Mouse (Mus musculus): ENCODE measurements around the gene Prc1. TPM values are rescaled to one million over a fixed set of nuclear protein-coding genes. Genes with fewer than 3 reads are reported as not detected.
A peak's percentile ranks its signal among the peaks of the same experiment; 100 is the strongest.

Prc1 gene
- polyA plus RNA-seq, 2 experiments: 79.9 to 111 TPM

DNA sequence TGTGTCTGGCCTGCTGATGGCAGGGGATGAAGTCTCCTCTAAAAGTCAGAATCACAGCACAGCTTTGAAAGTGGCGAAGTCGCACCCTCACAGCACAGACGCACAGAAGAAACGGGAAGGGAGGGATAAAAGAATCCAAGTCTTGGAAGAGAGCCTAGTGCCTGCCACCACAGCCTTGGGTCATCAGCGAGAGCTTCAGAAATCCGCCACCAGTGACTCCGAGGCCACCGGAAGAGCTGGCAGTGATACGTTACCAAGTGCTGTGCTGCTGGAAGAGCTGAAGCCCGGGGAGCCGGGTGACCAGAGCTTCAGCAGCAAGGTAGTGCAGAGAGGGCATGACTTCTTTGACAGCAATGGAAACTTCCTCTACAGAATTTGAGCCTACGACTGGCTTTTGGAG, 29.6 kb upstream of the Prc1 start:
- Histone ChIP-seq H3K9me3 (ENCODE audit: control insufficient read depth, low read length) (no peaks in the 10 kb centered on the region), H3K27me3 (ENCODE audit: control insufficient read depth, insufficient read depth, low read length) (no peaks in the 10 kb centered on the region), H3K36me3 (ENCODE audit: control insufficient read depth, insufficient read depth, low read length) (peaks cover 31% of the 10 kb centered on the region), H3K9ac (ENCODE audit: low read depth, low read length, severe bottlenecking) (no peak overlapping the region), H3K4me2 (replicated peaks; ENCODE audit: low read depth, low read length, severe bottlenecking) (no peak overlapping the region), H3K27ac (replicated peaks; ENCODE audit: low read depth, low read length) (no peak overlapping the region), H3K4me3 (replicated peaks; ENCODE audit: low read length) (no peak overlapping the region), H3K4me1 (ENCODE audit: control insufficient read depth, insufficient read depth, low read length) (peaks cover 8% of the 10 kb centered on the region; the same call in 1 of the 2 replicates)
- 91% methylated on average over 12 of the region's 12 CpGs for WGBS
- DNase-seq (ENCODE audit: low spot score) (no peak), ATAC-seq (ENCODE audit: low FRiP score, low read depth) (no peak)
- TF ChIP-seq POLR2A (IDR thresholded peaks at IDR 0.05; ENCODE audit: borderline replicate concordance, extremely low read depth, insufficient read depth, insufficient read length): no peak

DNA sequence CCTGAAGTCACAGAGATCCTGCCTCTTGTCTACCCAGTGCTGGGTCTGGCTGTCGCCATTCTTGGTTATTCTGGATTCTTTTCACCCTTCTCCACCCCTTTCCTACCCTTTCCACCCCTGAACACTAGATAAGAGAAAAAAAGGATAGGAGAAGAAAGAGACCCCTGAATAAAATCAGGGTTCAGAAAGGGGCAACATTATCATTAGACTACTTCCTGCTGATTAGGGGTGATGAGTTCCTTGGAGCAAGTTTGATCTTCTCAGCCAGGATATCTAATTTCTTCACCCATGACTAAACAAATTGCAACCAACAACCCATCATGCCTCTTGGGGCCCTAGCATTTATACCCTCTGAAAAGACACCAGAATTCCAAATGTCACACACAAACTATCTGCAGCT, 26.5 kb upstream of the Prc1 start:
- Histone ChIP-seq H3K9me3 (ENCODE audit: control insufficient read depth, low read length) (no peaks in the 10 kb centered on the region), H3K36me3 (ENCODE audit: control insufficient read depth, insufficient read depth, low read length) (peaks cover 31% of the 10 kb centered on the region), H3K27me3 (ENCODE audit: control insufficient read depth, insufficient read depth, low read length) (no peaks in the 10 kb centered on the region), H3K4me2 (replicated peaks; ENCODE audit: low read depth, low read length, severe bottlenecking) (no peak overlapping the region), H3K4me1 (ENCODE audit: control insufficient read depth, insufficient read depth, low read length) (peaks cover 15% of the 10 kb centered on the region), H3K27ac (replicated peaks; ENCODE audit: low read depth, low read length) (no peak overlapping the region), H3K4me3 (replicated peaks; ENCODE audit: low read length) (no peak overlapping the region), H3K9ac (ENCODE audit: low read depth, low read length, severe bottlenecking) (no peak overlapping the region)
- DNase-seq (ENCODE audit: low spot score): no peak
- TF ChIP-seq POLR2A (IDR thresholded peaks at IDR 0.05; ENCODE audit: borderline replicate concordance, extremely low read depth, insufficient read depth, insufficient read length): no peak
- 66% methylated on average over 1 of the region's 1 CpGs for WGBS
- ATAC-seq (ENCODE audit: low FRiP score, low read depth): no peak

DNA sequence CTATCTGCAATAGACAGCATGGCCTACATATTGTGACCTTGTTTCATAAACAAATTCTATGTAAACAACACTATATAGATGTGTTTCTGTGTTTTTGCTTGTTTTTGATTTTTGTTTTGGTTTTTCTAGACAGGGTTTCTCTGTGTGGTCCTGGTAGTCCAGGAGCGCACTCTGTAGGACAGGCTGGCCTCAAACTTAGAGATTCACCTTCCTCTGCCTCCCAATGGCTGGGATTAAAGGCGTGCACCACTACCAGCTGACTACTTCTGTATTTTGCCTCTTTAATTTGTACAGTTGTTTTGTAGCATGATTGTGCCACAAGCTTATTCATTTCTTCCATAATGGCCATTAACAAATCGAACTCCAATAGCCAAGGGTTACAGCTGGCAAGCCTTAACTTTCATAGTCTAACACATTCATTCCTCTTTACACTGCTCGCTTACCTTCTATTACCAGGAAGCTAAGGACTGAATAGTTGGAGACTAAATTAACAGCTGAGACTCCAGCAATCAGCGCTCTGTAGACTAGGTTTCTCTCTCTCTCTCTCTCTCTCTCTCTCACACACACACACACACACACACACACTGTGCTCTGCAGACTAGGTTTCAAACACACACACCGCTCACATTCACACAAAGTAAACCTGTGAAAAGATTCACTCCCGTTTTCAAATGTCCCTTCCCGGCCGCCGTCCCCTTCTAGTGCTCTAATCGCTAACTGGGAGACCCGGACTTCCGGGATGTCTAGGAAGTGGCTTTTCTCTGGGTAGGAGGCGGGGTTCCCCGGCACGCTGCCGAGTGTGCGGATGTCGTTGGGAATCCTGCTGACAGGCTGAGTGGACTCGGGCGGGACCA, 25.1 kb upstream of the Prc1 start, which contains the start of gene Vps33b:
Vps33b (plus strand) TSS at position 753 of the 854 bp plus-strand sequence.
- WGBS: 4% methylated on average over 21 of the region's 21 CpGs
- Histone ChIP-seq H3K27me3 (ENCODE audit: control insufficient read depth, insufficient read depth, low read length) (no peaks in the 10 kb centered on the region), H3K4me2 (replicated peaks; ENCODE audit: low read depth, low read length, severe bottlenecking) (peak within 1 kb of the TSS; percentile 90), H3K27ac (replicated peaks; ENCODE audit: low read depth, low read length) (no peak within 1 kb of the TSS; the same call in 1 of the 2 replicates), H3K4me1 (ENCODE audit: control insufficient read depth, insufficient read depth, low read length) (peaks cover 15% of the 10 kb centered on the region), H3K9me3 (ENCODE audit: control insufficient read depth, low read length) (0 out of 2 replicates have a peak, but pooled peaks cover 3% of the 10 kb centered on the region), H3K36me3 (ENCODE audit: control insufficient read depth, insufficient read depth, low read length) (peaks cover 35% of the 10 kb centered on the region), H3K9ac (ENCODE audit: low read depth, low read length, severe bottlenecking) (peak within 1 kb of the TSS; percentile 68), H3K4me3 (replicated peaks; ENCODE audit: low read length) (peak within 1 kb of the TSS; percentile 90)
- TF ChIP-seq POLR2A (IDR thresholded peaks at IDR 0.05; ENCODE audit: borderline replicate concordance, extremely low read depth, insufficient read depth, insufficient read length): 0 out of 2 replicates have a peak, but pooled peaks have one; percentile 46
- peak; percentile 93 for ATAC-seq (ENCODE audit: low FRiP score, low read depth)
- peak; percentile 97 for DNase-seq (ENCODE audit: low spot score)

DNA sequence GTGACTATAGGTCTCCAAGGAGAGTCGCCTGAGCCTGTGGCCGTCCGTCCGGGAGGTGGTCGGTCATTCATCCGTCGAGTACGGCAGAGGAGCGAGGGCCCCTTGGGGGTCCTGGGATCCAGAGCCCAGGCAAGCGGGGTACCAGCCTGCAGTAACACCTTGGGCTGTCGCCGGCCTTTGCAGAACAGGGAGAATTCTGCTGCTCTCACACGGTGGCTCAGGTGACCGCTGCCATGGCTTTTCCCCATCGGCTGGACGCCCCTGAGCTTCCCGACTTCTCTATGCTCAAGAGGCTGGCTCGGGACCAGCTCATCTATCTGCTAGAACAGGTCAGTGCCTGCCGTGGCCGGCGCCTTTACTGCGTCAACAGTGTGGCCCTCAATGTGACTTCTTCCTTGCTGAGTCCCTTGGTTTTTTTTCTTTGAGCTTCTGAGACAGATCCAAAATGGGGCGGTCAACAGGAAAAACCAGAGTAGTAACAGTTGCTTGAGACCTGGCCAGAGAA, 24.4 kb upstream of the Prc1 start:
- peak overlapping the region; percentile 68 for H3K9ac ChIP-seq (ENCODE audit: low read depth, low read length, severe bottlenecking)
- H3K36me3 ChIP-seq (ENCODE audit: control insufficient read depth, insufficient read depth, low read length): peaks cover 36% of the 10 kb centered on the region
- H3K4me2 ChIP-seq (replicated peaks; ENCODE audit: low read depth, low read length, severe bottlenecking): peak overlapping the region; percentile 90
- no peak overlapping the region for H3K27ac ChIP-seq (replicated peaks; ENCODE audit: low read depth, low read length)
- no peak for TF ChIP-seq POLR2A (IDR thresholded peaks at IDR 0.05; ENCODE audit: borderline replicate concordance, extremely low read depth, insufficient read depth, insufficient read length)
- ATAC-seq (ENCODE audit: low FRiP score, low read depth) (peak; percentile 28; the same call in 1 of the 2 replicates), DNase-seq (ENCODE audit: low spot score) (no peak)
- peaks cover 15% of the 10 kb centered on the region for H3K4me1 ChIP-seq (ENCODE audit: control insufficient read depth, insufficient read depth, low read length)
- H3K9me3 ChIP-seq (ENCODE audit: control insufficient read depth, low read length): peaks cover 8% of the 10 kb centered on the region; the same call in 1 of the 2 replicates
- H3K4me3 ChIP-seq (replicated peaks; ENCODE audit: low read length): peak overlapping the region; percentile 90
- WGBS: under 1% methylated on average over 23 of the region's 23 CpGs
- no peaks in the 10 kb centered on the region for H3K27me3 ChIP-seq (ENCODE audit: control insufficient read depth, insufficient read depth, low read length)

DNA sequence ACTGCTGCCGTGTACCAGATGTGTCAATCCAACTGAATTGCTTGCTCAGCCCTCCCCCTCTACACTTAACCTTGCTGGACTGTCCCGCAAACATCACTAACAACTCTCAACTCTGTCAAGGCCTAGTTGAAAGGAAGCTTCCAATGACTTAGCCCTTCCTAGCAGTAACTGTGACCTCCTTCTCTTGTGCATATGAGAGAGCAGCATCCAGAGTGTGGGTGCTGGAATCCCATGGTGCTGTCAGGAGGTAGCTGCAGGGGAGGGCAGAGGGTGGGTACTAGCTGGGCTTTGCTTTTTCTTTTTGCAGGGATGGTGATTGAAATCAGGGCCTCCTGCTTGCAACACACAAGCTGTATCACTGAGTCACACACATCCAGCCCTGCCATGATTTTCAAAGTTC, 20.8 kb upstream of the Prc1 start:
- Histone ChIP-seq H3K27me3 (ENCODE audit: control insufficient read depth, insufficient read depth, low read length) (no peaks in the 10 kb centered on the region), H3K9ac (ENCODE audit: low read depth, low read length, severe bottlenecking) (no peak overlapping the region), H3K9me3 (ENCODE audit: control insufficient read depth, low read length) (peaks cover 14% of the 10 kb centered on the region; the same call in 1 of the 2 replicates), H3K36me3 (ENCODE audit: control insufficient read depth, insufficient read depth, low read length) (peaks cover 46% of the 10 kb centered on the region), H3K4me1 (ENCODE audit: control insufficient read depth, insufficient read depth, low read length) (peaks cover 15% of the 10 kb centered on the region), H3K4me2 (replicated peaks; ENCODE audit: low read depth, low read length, severe bottlenecking) (no peak overlapping the region), H3K4me3 (replicated peaks; ENCODE audit: low read length) (no peak overlapping the region), H3K27ac (replicated peaks; ENCODE audit: low read depth, low read length) (no peak overlapping the region)
- ATAC-seq (ENCODE audit: low FRiP score, low read depth) (no peak), DNase-seq (ENCODE audit: low spot score) (no peak)
- TF ChIP-seq POLR2A (IDR thresholded peaks at IDR 0.05; ENCODE audit: borderline replicate concordance, extremely low read depth, insufficient read depth, insufficient read length): no peak
- WGBS: 88% methylated on average over 2 of the region's 2 CpGs

Measured in limb, embryonic 14.5 days (tissue).